Mouse (Mus musculus): Measurements from ENCODE around the gene Enpp7.

Gene Enpp7

DNA sequence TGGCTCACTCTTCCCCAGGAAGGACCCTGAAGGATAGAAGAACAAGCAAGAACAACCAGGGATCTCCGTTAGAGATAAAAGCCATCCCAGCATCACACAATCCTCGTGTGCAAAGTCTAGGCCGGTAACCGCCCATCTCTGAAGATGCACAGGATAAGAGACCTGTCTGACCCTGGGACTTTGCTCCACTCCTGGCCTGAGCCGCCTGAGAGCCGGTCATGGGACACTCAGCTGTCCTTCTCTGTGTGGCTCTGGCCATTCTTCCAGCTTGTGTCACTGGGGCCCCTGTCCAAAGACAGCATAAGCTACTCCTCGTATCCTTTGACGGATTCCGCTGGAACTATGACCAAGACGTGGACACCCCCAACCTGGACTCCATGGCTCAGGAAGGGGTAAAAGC lies at the start of gene Enpp7:
Gene Enpp7, plus strand, starts transcription at position 190 of the 400 bp plus-strand sequence.
- no peak for DNase-seq (ENCODE audit: low spot score)

DNA sequence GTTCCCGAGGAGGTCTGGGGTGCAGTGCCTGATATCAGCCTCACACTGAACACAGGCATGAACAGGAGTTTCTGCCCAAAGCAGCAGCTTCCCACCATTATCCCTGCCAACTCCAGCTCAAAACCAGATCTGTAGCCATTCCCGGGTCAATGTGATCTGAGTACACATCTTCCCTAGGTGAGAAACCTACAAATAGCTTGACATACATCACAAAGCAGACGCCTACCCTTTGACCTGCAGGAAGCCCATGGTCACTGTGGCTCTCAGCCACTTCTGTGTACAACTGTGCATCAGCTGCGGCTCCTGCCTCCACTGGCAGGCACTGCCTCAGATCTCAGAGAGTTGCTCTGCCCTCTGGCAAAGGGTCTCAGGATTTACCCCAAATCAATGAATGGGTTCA lies 48.3 kb upstream of the Enpp7 start:
- no peak for DNase-seq (ENCODE audit: low spot score)

DNA sequence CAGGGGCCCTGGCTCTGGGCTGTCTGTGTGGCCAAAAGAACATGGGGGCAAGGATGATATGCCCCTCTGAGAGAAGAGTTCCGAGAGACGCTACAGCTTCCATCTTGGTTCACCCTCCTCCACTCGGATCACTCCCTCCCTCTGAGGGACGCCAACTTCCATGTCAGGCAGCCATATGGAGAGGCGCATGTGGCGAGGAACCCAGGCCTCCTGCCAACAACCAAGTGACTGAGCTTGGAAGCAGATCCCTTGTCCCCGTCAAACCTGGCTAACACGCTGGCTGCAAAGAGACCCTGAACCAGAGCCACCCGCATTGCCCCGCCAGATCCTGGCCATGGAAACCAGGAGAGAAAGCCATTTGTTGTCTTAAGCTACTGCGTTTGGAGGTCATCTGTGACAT lies 47.4 kb upstream of the Enpp7 start:
- no peak for DNase-seq (ENCODE audit: low spot score)

DNA sequence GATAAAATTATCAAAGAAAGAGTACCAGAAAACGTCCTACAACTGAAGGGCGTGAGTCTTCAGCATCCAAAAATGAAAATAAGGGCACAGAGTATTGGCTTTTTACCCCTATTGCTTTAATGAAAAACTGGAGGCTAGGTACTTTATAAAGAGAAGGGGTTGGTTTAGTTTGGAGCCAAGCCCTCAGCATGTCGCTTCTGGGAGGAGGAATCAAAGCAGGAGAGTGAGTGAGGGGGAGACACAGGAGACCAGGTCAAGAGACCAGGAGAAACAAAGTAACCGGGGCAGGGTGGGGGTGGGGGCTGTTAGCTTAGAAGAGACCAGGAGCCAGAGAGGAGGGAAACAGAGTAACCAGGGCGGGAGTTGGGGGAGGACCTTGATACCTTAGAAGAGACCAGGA lies 46.7 kb upstream of the Enpp7 start:
- DNase-seq (ENCODE audit: low spot score), result no peak

DNA sequence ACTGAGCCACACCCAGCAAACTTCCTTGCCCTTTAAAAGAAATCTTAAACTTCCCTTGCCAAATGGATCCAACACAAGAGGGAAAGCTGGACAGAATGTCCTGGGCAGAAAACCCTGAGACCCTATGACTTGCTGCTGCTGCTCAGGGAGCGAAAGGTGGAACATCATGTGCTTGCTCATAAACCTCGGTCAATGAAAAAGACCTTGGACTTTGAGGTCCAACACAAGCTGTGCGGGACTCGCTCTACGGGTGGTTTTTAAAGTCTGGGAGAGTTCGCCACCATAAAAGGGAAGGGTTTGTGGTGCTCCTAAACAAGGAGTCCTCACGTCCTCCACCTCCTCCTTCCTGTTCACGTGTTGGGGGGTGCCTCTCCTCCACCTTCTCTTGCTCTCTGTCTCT lies 42.1 kb upstream of the Enpp7 start:
- no peak for DNase-seq (ENCODE audit: low spot score)

DNA sequence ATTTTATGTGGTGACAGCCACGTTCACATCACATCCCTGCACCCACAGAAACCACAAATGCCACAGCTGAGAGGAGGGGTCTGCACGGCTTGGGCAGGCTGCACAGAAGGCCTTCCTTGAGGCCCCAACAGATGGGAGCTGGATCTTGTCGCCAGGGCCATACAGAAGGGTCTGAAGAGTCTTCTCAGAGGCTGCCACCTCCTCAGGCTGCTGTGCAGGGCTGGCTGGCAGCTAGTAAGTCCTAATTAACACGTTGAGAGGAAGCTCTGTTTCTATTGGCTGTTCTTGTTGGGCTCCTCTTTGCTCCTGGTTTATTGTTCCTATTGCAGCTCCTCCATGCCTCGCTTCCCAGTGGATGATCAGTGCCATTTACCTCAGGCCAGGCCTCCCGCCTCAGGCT lies 33.0 kb upstream of the Enpp7 start:
- DNase-seq (ENCODE audit: low spot score), result no peak

DNA sequence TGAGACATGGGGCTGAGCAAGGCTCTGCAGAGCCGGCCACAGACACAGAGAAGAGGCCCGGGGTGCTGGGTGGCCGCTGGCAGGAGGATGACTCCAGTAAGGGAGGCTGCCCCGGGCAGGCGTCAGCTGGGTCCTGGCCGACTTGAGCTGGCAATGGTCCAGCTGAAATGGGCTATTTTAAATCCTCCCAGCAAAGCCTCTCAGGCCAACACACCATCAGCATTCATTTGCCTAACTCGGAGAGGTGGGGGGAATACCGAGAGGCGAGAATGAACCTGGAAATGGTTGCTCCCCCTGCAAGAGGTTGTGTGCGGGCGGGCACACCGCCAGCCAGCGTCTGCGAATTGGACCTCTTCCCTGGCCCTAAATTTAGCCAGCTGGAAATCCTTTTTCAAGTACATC lies 30.9 kb upstream of the Enpp7 start:
- peak; percentile 61 for DNase-seq (ENCODE audit: low spot score)

DNA sequence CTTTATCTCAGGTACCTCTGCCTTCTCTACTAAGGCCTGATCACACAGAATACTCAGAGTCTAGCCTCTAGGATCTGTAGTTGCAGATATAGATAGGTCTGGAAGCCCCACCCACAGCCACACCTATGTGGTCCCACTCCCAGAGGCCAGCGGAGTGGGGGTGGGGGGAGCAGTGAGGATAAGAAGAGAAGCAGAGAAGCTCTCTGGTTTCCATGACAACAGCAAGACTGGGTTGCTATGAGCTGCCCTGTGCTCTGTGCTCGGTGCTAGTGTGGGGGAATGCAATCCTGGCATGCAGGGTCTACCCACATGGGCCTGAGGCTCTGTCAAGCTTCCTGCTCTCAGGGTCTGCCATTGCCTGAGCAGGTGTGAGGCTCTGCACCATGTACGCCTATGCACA lies 27.3 kb upstream of the Enpp7 start:
- DNase-seq (ENCODE audit: low spot score), result no peak

DNA sequence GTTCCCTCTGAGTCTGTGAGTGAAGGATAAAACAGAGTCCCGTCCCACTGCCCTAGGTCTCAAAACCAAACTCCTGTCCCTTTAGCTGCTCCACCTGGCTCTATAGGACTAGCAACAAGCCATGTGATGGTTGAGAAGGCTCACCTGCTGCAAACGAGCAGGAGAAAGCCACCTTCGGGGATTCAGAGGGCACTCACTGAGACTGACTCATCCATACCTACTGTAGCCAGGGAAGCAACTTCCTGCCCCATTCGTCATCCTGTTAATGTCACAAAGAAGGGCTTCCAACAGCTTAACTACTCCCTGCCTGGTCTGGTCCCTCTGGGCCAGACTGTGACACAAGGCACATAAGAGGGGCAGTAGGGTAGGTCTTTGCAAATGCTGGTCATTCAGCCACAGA lies 25.5 kb upstream of the Enpp7 start:
- DNase-seq (ENCODE audit: low spot score), result no peak

DNA sequence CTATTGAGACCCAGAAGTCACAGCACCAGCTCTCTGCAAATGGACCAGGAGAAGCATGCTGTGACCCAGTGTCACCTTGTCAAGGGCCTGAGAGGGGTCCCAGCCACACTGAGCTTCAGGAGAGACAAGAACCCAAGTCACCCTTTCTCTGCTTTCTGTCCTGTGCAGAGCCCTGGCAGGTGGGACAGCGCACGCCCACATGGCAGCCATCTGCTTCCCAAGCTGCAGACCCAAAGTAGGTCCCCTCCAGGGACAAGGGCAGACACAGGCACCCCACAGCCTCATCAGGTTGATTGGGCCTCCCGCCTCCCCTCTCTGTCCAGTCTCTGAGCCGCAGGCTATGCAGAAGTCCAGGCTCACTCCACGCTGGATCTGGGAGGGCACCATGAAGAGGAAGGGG lies 24.1 kb upstream of the Enpp7 start:
- no peak for DNase-seq (ENCODE audit: low spot score)

DNA sequence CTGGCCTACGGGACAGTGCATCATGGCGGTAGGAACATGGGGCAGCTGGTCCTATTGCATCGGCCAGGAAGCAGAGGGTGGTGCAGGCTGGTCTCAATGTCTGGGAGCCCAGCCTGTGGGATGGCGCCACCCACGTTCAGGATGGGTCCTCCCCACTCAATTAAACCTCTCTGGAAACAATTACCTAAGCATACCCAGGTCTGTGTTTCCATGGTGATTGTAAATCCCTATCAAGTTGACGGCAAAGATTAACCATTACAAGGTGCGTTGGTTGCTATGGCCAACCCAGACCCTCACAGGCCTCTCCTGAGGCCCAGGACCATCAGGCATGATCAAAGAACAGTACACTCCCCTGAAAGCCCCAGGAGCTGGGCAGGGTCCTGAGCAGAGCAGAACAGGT lies 22.9 kb upstream of the Enpp7 start:
- no peak for DNase-seq (ENCODE audit: low spot score)

DNA sequence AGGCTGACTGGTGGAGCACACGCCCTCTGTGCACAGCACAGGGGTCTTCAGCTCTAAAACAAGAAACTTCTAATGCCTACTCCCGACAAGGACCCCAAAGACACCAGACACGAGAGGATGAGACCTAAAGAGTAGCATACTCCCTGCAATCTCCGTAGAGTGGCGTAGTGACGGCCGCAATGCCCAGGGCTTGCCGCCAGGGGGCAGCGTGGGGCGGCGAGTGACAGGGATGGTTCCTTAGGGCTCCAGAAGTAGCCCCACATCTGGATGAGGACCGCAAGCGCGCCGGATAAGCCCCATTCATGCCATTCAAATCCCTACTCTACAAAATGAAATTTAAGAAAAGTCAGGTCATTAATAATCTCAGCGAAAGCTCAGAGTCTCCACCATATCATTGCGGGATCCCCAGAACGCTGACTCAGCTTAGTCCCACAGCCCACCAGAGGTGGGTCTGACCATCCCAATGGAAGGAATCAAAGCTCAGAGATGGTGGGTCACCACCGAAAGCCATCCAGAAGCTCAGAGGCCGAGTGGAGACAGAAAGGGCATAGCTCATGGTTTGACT lies 16.4 kb upstream of the Enpp7 start:
- peak; percentile 42 for DNase-seq (ENCODE audit: low spot score)

DNA sequence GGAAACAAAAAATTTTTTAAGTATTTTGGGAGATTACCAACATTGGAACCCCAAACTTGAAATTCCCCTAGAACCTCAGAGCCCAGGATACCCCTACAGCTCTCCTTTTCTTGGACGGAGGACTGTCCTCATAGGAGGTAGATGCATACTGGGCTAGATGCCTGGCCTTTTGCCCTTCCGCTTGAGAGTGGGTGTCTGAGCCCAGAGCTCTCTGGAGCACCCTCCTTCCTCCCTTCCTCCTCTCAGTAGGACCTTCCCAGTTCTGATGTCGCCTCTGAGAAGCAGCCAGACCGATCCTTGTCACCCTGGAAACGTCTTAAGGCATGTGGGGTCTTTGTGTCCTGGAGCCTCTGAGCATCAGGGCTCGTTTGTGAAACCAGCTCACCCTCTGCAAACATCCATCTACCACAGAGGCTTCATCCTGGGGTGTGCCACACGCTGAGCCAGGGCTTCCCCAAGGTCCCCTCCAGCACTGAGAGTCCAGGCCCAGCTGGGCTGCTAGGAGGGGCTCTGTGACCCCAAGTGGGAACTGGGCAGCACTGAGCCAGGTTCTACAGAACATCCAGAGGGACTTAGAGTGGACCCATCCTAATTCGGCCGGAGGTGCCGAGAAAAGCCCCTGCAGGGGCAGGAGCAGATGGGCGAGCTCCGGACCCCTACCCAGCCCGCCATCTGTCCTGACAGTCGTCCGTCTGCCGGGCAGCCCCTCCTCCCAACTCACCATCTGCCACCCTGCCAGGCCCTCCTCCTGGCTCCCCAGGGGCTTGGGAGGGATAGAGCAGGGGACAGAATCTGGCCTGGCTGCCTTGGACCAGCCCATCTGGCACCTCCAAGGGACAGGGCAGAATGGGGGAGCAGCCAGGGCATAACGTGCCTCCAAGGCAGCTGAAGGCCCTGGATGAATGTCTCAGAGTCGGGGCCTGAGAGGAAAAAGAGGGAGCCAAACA lies 15.3 kb upstream of the Enpp7 start:
- DNase-seq (ENCODE audit: low spot score), result no peak

DNA sequence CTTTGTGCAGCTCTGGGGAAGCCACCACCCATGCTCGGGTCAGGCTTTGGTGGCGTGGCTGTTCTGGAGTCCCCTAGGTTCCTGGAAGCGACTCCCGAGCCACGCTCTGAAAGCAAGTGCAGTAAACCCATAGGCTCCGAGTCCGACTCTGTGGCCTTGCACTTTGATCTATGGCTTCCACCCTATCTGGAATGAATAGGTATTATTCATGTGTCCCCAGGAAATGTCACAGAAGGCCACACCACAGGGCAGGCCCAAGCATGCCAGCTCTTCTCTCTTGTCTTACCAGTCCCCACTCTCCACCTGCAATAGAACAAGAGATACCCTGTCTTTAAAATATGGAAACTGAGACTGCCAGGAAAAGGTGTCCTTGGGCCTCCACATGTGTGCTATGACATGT lies 13.6 kb upstream of the Enpp7 start:
- DNase-seq (ENCODE audit: low spot score), result no peak

DNA sequence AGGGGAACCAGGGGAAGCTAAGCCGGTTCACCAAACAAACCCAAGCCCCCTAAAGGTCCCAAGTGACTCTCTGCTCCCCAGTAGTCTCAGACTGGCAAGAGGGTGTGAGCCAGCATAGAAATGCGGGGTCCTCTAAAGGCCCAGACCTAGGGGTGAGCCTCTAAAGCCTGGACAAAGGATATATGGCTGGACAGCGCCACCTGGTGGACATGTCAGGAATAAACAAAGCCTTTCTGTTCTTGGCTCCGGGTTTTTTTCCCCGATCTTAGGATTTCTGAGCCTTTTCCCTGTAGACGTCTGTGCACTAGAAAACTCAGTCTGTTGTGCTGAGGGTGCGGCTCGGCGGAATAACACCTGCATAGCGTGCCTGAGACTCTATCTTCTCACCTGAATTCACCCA lies 12.6 kb upstream of the Enpp7 start:
- peak; percentile 51 for DNase-seq (ENCODE audit: low spot score)

DNA sequence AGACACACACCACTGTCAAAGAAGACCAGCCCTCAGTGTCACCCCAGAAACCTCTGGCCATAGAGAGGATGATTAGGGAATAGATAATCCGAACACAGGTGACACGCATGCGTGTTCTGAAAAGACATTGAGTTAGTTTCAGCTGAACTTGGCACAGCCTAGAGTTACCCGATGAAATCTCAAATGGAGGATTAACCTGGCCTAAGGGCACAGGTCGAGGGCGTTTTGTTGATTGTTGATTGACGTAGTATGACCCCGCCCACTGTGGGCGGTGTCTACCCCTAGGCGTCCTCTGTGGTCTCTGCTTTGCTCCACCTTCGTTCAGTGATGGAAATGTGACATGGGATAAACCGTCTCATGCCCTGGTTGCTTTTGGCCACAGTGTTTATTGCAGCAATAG lies 12.1 kb upstream of the Enpp7 start:
- no peak for DNase-seq (ENCODE audit: low spot score)

DNA sequence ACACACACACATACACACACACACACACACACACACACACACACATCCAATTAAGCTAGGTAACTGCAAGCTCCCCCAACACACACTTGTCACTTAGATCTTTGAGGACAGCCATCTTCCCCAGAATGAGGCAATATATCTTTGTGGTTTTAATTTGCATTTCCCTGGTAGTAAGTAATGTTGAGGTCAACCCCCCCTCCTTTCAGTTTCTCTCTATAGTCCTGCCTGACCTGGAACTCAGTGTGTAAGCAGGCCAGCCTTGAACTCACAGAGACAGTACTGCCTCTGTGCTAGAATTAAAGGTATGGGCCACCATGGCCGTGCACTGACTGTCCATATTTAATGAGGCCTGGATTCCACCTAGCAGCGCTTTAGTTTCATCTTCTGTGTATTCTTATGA lies 7.6 kb upstream of the Enpp7 start:
- no peak for DNase-seq (ENCODE audit: low spot score)

DNA sequence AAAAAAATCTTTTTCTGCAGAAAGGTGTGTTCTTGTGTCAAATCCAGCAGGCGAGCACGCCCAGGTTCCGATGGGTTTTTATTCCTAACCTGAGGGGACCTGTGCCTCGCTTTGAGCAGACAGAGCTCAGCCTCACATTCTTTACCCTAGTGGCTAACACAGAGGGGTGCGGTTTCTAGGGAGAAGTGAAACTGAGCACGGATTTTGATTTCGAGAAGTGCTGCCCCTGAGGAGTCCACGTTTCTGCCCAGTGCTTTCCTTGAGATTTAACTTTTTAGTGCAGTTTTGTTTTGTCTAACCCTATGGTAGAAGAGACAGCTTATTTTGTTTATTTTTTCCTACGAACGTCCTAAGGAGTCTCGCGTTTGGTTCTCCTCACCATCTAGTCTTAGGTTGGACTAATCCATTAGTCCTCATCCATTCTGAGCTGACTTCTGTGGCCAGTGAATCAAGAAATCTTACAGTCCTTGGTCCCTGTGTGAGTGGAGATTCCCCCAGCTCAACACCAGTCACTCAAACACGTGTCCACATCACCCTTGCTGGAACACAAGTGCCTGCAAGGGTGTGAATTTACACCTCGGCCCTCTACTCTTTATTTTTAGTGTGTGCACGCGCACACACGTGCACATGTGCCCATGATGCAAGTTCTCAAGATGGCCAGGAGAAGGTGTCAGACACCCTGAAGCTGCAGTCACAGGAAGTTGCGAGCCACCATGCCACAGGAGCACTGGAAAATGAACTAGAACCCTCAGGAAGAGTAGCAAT lies 6.8 kb upstream of the Enpp7 start:
- DNase-seq (ENCODE audit: low spot score), result no peak

DNA sequence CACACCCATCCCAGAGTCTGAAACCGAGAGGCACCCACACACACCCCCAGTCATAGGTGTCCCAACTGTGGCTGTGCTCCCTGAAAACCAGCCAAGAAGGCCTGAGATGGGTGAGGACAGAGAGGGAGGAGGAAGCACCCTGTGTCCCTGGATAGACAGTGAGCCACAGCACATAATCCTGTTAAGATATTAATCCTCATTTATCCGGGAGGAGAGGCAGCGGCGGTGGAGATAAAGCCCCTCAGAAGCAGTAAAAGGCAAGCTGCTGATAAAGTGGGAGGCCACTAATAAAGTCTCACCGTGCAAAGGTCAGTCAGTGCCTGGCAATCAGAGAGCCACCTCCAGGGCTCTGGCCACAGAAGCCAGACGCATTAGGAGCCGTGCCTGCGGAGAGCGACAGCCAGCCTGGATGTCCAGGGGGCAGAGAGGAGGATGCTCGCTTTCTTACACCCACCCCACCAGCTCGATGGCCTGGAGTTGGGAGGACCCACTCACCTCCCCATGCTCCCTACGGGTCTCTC lies 5.3 kb upstream of the Enpp7 start:
- DNase-seq (ENCODE audit: low spot score), result no peak

DNA sequence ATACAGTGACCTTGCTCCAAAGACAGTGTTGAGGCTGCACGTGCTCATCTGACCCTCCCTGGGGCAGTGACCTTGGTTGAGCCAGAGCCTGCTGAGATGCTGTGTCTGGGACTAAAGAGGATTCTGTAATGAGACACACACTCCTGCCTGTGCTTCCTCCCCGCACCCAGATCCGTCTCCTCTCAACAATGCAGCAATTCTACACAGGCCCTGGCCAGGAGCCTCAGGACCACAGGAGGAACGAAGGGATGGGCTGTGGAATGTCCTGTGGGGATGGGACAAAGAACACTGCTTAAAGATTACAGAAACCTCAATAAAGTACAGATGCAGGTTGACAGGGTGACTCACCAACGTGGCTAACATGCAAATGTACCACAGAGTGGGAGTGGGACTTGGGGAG lies 2.4 kb upstream of the Enpp7 start:
- DNase-seq (ENCODE audit: low spot score), result peak; percentile 45

DNA sequence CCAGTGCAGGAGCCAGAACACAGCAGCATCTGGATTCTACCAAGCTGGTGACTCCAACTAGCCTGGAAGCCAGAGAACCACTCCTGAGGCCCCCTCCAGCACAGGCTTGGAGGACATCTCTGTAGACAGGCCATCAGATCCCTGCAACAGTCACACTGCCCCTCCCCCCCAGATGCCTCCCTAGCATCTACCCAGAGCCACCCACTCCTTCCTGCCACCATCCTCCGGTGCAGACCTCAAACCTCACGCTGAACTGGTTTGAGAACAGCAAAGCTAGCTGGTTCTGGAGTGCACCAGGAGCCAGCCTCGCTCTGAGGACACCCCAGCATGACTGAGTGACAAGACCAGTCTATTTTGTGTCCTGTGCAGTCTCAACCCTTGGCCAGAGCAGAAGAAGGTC lies 4.8 kb downstream of the Enpp7 start:
- no peak for DNase-seq (ENCODE audit: low spot score)

DNA sequence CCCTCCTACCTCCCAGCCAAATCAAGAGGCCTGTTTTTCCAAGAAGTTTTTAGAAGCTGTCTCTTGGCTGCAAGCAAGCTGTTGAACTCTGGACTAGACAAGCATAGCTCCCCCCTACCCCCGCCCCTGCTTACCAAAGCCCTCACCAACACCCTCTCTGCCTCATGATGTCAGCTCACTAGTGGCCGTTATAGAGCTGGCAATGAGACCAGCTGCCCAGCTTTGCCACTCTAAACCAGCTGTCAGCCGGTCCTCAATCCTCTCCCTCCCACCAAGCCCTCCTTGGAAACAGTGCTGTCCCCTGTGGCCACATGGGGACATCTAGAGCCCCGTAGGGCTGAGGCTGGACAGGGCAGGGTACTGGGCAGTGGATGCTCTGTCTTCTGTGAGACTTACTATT lies 7.5 kb downstream of the Enpp7 start:
- no peak for DNase-seq (ENCODE audit: low spot score)

DNA sequence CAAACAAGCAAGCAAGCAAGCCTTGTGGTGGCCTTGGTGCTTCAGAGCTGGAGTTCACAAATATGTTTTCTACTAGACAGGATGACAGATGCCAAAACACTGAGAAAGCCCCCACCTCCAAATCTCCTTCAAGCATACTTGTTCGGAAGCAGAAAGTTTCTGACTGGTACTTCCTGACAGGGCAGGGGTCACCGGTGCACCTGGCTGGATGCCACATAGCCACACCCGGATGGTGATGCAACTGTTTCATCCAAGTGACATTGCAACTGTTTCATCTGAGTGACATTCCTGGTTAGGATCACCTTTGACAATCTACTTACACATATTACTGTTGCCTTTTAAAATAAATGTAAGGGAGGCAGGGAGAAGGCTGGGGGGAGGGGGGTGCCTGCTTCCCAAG lies 9.2 kb downstream of the Enpp7 start:
- no peak for DNase-seq (ENCODE audit: low spot score)

Measured in ovary, postnatal 36 days (tissue).